Mouse (Mus musculus) layer of hippocampus, postnatal 10 days (tissue): ENCODE data around the gene Lysmd2. TPM values are rescaled to one million over a fixed set of nuclear protein-coding genes. Genes with fewer than 3 reads are reported as not detected.
"Not testable (repeated sequence)": the region's sequence is repeated elsewhere in the genome, so short reads cannot be mapped to it uniquely, and the experiment has no call there.

Experiments
- DNase-seq, 2 experiments: peaks; one replicate each; pipeline ENCODE4 v3.0.0; 2021; ENCODE audit warnings: low spot score in 2 of 2
- total RNA-seq, 2 experiments: library from RNA; stranded (reverse); gene quantifications; 2 replicates each; pipeline ENCODE4 v1.2.3; 2021

Gene Lysmd2
- total RNA-seq, 2 experiments from 2014 or later, result 50.3 to 53.1 TPM

DNA sequence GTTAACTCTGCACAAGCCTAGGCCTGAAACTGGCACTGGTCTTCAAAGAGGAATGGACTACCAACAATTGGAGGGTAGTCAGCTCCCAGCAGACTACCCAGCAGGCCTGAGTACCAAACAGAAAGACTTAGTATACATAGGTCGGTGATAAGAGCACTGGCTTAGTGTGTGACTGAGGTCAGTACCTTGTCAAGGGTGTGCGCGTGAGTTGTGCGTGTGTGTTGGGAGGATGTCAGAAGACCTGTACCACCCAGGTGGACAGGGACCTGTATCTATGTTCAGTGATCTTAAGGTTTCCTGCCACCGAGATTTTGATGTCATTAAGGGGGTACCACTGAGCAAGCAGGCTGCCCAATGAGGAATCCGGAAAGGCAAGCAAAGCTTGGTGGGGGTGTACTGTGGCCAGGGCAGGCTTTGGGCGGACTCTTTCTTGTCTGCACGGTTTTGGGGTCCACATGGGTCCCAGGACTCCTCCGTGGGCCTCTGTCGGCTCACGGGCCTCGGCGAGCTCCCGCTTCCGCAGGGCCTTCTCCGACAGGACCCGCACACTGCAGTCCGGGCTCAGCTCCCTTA lies 472 bp upstream of the Lysmd2 start:
- DNase-seq, result peak in 1 of 2 experiments; percentile 36

- DNase-seq, result no peak
Observed at GRCm38 (mm10) chr9:75626308-75626604, 715 bp downstream of the Lysmd2 start.

- no peak for DNase-seq
Observed at GRCm38 (mm10) chr9:75630823-75631454, 5.4 kb downstream of the Lysmd2 start.

DNA sequence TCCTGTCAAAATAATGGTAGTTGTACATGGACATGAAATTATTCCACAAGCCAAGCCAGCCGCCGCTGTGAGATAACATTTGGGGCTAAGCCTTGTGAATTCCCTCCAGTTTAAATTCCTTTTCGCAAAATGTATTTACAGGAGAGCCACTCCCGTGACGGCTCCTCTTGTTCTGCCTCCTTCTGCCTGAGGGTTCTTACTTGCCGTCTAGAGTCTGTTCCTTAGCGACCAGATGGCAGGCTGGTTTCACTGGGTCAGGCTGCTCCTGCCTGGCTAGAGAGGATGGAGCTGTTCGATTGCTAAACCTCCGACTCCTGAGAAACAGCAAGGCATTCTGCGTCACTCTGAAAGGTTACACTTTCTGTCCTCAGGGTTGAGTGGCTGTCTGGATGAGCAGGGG lies 6.6 kb downstream of the Lysmd2 start:
- no peak for DNase-seq

- peak in 1 of 2 experiments; percentile 40 for DNase-seq
Observed at GRCm38 (mm10) chr9:75632902-75633301, 7.4 kb downstream of the Lysmd2 start.

GRCm38 (mm10) chr9:75633603-75634002 lies 8.1 kb downstream of the Lysmd2 start:
- DNase-seq, result no peak

DNA sequence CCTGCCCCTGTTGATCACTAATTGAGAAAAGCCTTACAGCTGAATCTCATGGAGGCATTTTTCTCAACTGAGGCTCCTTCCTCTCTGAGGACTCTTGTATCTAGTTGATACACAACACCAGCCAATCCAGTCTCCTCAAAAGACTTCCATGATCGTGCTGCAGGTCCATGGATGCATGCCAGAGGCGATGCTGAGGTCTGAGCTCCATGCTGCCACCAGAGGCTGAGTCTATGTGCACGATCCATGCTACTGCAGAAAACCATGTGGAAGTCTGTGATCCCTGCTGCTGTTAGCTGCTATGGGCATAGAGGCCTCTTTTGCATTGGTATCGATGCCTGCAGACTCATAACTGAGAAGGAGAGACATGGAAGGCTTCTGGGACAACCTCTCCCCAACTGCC lies 8.7 kb downstream of the Lysmd2 start:
- DNase-seq, result no peak

GRCm38 (mm10) chr9:75645405-75645804 lies 19.9 kb downstream of the Lysmd2 start:
- DNase-seq, result no peak

- no peak for DNase-seq
Observed at GRCm38 (mm10) chr9:75653981-75654911, 28.7 kb downstream of the Lysmd2 start.

DNA sequence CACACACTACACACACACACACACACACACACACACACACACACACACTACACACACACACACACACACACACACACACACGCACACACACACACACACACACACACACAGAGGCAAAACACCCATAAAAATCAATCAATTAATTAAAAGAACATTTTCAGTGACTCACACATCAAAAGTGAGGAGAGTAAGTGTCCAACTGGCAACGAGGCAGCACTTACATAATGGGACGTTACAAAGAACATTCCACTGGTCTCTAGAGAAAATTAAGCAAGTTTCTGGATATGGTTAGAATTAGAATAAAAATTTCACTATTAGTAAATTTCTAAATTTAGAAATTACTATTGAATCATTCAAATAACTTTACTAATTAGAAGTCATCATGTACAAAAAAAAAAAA lies 30.9 kb downstream of the Lysmd2 start:
- DNase-seq, result not testable (repeated sequence)

GRCm38 (mm10) chr9:75660917-75661316 lies 35.4 kb downstream of the Lysmd2 start:
- DNase-seq, result no peak

DNA sequence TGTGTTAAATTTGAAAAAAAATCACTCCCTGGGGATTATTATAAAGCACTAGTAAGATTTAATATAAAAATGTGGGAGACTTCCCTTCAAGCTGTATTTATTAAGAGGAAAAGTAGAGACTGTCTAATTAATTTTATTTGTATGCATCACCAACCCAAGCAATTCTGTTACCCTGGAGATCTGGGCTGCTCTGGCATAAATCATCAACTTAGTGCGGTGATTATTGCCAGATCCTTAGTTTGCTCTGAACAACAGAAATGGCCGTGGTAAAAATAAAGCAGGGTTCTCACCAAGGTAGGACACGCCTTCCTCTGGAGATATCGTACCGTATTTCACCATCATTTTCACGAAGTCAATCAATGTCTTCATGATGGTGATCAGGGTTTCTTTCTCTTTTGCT lies 39.8 kb downstream of the Lysmd2 start:
- DNase-seq, result no peak

DNA sequence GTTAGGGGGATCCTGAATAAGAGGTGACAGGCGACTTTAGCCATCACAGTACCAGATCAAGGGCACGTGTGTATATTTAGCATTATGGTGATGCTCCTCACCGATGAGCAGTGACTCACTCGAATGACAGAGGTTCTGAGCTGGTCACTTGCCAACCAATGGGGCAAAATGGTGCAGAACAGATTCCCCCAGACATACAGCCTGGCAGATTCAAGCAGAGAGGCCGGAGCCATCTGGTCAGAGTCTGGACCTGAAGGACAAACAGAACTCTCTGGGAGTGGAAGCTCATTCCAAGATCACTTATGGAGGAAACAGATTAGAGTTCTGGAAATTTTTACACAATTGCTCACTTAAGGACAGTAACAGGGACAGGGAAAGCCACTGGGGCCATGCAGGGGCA lies 41.1 kb downstream of the Lysmd2 start:
- DNase-seq, result no peak

GRCm38 (mm10) chr9:75672769-75673168 lies 47.2 kb downstream of the Lysmd2 start:
- DNase-seq, result no peak

DNA sequence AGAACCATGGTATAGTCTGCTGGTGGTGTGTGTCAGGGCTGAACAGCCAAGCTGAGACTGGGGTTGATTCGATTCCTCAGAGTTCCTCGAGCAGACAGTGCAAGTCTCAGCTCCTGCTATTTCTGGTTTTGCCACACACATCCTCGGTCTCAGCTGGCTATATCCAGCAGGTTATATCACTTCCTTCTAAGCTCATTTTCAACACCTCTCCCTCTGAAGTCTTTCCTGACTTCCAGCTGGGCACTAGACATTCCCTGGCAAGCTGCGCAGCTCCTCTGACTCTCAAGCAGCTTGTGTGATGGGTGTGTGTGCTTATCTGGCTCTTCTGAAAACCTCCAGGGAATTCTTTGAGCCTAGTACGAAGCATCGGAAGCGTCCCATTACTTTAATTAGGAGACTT lies 50.7 kb downstream of the Lysmd2 start:
- no peak for DNase-seq

GRCm38 (mm10) chr9:75678341-75678740 lies 52.8 kb downstream of the Lysmd2 start:
- no peak for DNase-seq

DNA sequence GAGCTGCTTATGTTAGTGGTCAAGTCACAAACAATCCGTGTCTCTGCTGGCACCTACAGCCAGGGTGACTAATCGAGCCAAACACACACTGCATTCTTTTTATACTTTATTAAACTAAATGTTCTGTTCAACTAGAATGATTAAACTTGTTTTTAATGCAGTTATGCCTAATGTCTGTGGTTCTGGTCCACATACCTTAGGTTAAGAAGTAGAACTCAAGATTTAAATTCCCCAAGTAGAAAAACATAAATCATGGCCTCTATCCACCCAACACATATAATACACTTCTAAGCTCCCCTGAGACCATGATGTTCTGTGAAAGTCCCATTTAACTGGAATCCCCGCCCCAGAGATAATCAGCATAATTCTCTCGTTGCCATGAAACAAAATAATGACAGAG lies 54.1 kb downstream of the Lysmd2 start:
- DNase-seq, result no peak

- DNase-seq, result no peak
Observed at GRCm38 (mm10) chr9:75680606-75681005, 55.1 kb downstream of the Lysmd2 start.

- peak; percentile 94 to 95 for DNase-seq
Observed at GRCm38 (mm10) chr9:75683426-75684191, 58.1 kb downstream of the Lysmd2 start, which contains the start of gene Scg3. TSS of gene Scg3 (minus strand) at chr9:75684056.

DNA sequence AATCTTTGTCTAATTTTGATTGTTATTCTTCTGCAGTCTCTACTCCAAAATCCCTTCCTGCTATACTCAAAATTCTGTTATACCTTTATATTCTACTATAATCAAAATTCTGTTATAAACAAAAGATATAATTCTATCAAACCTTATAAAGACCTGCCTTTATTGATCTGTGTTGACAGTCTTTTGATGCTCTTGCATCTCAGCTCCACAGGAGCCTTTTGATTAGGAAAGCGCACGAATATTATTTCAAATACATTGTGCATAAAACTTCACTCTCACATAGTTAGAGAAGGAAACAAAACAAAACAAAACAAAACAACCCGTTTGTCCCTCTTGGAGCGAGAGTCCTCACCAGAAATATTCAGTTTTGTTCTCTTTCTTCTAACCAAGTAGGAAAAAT lies 58.8 kb downstream of the Lysmd2 start:
- DNase-seq, result no peak

DNA sequence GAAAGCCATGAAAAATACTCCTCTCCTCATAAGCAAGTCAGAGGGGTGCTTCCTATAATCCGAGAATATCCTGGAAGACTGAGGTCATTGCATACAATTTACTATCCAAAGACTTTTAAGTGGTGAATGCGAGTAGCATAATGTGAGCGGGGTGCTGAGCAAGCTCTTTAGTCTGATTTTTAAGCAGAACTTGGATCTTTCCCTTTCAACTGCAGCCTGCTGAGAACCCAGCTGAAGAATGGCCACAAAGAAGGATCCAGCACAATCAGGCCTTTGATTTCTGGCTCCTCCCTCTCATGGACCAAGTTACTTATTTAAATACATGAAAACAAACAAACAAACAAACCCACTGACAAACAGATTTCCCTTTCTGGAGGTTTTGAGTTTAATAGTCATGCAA lies 59.2 kb downstream of the Lysmd2 start:
- no peak for DNase-seq
